Mouse (Mus musculus): Measurements from ENCODE around the gene Utrn. TPM values are rescaled to one million over a fixed set of nuclear protein-coding genes. Genes with fewer than 3 reads are reported as not detected.
"Not testable (repeated sequence)": the region's sequence is repeated elsewhere in the genome, so short reads cannot be mapped to it uniquely, and the experiment has no call there.

The Utrn gene
- total and polyA plus RNA-seq, 2 experiments from 2014 or later, result 48.4 to 61.6 TPM

DNA sequence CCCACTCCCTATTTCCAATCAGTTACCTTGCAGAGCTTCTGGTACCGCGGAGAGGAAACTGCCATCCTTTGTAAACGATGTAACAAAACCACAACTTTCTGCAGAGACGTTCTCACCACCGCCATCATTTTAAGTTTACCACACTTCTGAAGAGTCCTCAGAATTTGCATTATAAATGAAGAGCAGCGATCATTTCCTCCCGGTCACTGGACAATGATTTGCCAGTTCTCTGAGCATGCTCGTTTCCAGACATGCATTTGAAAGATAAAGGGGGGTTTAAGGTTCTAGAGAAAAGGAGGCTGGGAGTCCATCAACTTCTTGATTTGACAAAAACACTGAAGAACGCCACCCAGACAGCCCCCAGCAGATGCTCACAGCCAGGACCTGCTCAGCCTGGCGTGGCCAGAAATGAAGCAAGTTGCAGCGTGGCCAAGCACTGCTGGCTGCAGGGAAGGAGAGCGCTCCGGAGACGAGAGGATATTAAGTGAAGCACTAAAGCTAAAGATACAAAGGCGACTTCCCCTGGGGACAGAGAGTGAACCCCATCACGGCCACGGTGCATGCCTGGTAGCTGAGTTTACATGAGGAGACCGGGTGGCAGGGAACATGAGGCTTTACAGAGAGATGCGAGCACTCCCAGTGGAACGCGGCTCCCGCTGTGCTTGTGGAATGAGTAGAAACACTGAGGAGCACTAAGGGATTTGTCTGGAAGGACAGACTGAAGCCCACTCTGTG, 254.5 kb downstream of the Utrn start:
- DNase-seq (ENCODE audit: low spot score), result no peak
- H3K9me3 ChIP-seq (replicated peaks; ENCODE audit: control insufficient read depth, low read length), result no peaks in the 10 kb centered on the region
- H3K4me2 ChIP-seq (ENCODE audit: low read depth, low read length), result peak overlapping the region; percentile 23; the same call in 1 of the 2 replicates
- no peak overlapping the region for H3K9ac ChIP-seq (replicated peaks; ENCODE audit: low read depth, low read length)
- 0 out of 2 replicates have a peak, but pooled peaks cover 5% of the 10 kb centered on the region for H3K36me3 ChIP-seq (replicated peaks; ENCODE audit: control insufficient read depth, insufficient read depth, low read length)
- no peak overlapping the region for H3K27ac ChIP-seq (ENCODE audit: low read depth)
- H3K4me3 ChIP-seq (ENCODE audit: low read depth, low read length), result no peak overlapping the region
- WGBS, result 31% methylated on average over 22 of the region's 22 CpGs
- ATAC-seq (ENCODE audit: insufficient read depth, low read depth), result no peak
- H3K4me1 ChIP-seq (ENCODE audit: control insufficient read depth, insufficient read depth), result no peaks in the 10 kb centered on the region
- no peaks in the 10 kb centered on the region for H3K27me3 ChIP-seq (ENCODE audit: control insufficient read depth, insufficient read depth, low read length)
- TF ChIP-seq EP300 (IDR thresholded peaks at IDR 0.05; ENCODE audit: low read depth) (no peak), CTCF (IDR thresholded peaks at IDR 0.05; ENCODE audit: low read depth) (no peak)

DNA sequence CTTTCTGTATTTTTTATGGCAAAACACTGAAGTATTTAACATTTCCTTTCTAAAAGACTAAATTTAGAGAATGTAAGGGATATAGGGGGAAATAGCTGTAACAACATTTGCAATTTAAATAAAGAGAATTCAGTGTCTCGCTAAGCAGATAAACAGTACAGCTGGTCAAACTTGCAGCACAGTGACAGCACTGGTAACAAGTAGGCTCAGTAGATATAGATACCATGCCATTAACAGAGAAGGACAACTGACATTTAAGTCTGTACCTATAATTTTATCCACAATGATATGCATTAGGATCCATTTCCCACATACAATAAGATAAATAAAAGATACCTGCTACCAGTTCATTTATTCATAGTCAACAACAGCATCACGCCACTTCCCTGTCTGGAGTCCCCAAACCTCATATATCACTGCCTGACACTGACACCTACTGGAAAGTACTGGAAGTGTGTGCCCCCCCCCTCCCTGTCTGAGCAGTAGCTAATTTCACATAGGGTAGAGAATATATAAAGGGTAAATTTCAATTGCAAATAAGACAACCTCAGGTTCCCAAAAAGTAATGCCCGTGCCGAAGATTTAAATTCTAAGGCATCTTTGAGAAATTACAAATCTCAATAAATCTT, 256.8 kb downstream of the Utrn start:
- no peaks in the 10 kb centered on the region for H3K9me3 ChIP-seq (replicated peaks; ENCODE audit: control insufficient read depth, low read length)
- DNase-seq (ENCODE audit: low spot score) (peak; percentile 52), ATAC-seq (ENCODE audit: insufficient read depth, low read depth) (peak; percentile 80; the same call in 1 of the 2 replicates)
- H3K36me3 ChIP-seq (replicated peaks; ENCODE audit: control insufficient read depth, insufficient read depth, low read length), result 0 out of 2 replicates have a peak, but pooled peaks cover 5% of the 10 kb centered on the region
- H3K4me3 ChIP-seq (ENCODE audit: low read depth, low read length), result no peak overlapping the region
- no peak overlapping the region for H3K27ac ChIP-seq (ENCODE audit: low read depth)
- no peaks in the 10 kb centered on the region for H3K4me1 ChIP-seq (ENCODE audit: control insufficient read depth, insufficient read depth)
- no peak overlapping the region for H3K9ac ChIP-seq (replicated peaks; ENCODE audit: low read depth, low read length)
- TF ChIP-seq EP300 (IDR thresholded peaks at IDR 0.05; ENCODE audit: low read depth), result no peak
- TF ChIP-seq CTCF (IDR thresholded peaks at IDR 0.05; ENCODE audit: low read depth), result peak; percentile 89
- 29% methylated on average over 4 of the region's 4 CpGs for WGBS
- no peak overlapping the region for H3K4me2 ChIP-seq (ENCODE audit: low read depth, low read length)
- H3K27me3 ChIP-seq (ENCODE audit: control insufficient read depth, insufficient read depth, low read length), result no peaks in the 10 kb centered on the region

GRCm38 (mm10) chr10:12609896-12610295, 259.3 kb downstream of the Utrn start:
- ATAC-seq (ENCODE audit: insufficient read depth, low read depth) (no peak), DNase-seq (ENCODE audit: low spot score) (no peak)
- Histone ChIP-seq H3K27me3 (ENCODE audit: control insufficient read depth, insufficient read depth, low read length) (no peaks in the 10 kb centered on the region), H3K9me3 (replicated peaks; ENCODE audit: control insufficient read depth, low read length) (no peaks in the 10 kb centered on the region), H3K4me2 (ENCODE audit: low read depth, low read length) (no peak overlapping the region), H3K36me3 (replicated peaks; ENCODE audit: control insufficient read depth, insufficient read depth, low read length) (no peaks in the 10 kb centered on the region), H3K9ac (replicated peaks; ENCODE audit: low read depth, low read length) (no peak overlapping the region), H3K27ac (ENCODE audit: low read depth) (no peak overlapping the region), H3K4me3 (ENCODE audit: low read depth, low read length) (no peak overlapping the region), H3K4me1 (ENCODE audit: control insufficient read depth, insufficient read depth) (no peaks in the 10 kb centered on the region)
- WGBS, result 79% methylated on average over 7 of the region's 7 CpGs
- no peak for TF ChIP-seq CTCF (IDR thresholded peaks at IDR 0.05; ENCODE audit: low read depth)
- TF ChIP-seq EP300 (IDR thresholded peaks at IDR 0.05; ENCODE audit: low read depth), result no peak

DNA sequence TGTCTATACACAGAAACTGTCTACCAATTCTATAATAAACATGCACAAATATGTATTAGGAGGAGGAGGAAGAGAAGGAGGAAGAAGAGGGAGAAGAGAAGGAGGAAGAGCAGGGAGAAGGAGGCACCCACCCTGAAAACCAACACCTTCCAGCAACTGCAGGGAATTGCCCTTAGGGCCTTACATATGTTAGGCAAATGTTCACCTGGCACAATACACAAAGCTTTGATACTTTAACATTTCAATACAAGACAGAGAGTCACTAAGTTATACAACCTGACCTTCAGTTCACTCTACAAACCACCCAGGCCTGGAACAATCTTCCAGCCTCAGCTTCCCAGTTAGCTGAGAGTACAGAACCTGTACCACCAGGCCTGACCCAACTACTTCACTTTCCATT, 260.5 kb downstream of the Utrn start:
- H3K9ac ChIP-seq (replicated peaks; ENCODE audit: low read depth, low read length), result no peak overlapping the region
- H3K4me3 ChIP-seq (ENCODE audit: low read depth, low read length), result no peak overlapping the region
- no peak overlapping the region for H3K4me2 ChIP-seq (ENCODE audit: low read depth, low read length)
- H3K36me3 ChIP-seq (replicated peaks; ENCODE audit: control insufficient read depth, insufficient read depth, low read length), result no peaks in the 10 kb centered on the region
- ATAC-seq (ENCODE audit: insufficient read depth, low read depth) (no peak), DNase-seq (ENCODE audit: low spot score) (no peak)
- H3K4me1 ChIP-seq (ENCODE audit: control insufficient read depth, insufficient read depth), result no peaks in the 10 kb centered on the region
- H3K9me3 ChIP-seq (replicated peaks; ENCODE audit: control insufficient read depth, low read length), result no peaks in the 10 kb centered on the region
- TF ChIP-seq CTCF (IDR thresholded peaks at IDR 0.05; ENCODE audit: low read depth) (no peak), EP300 (IDR thresholded peaks at IDR 0.05; ENCODE audit: low read depth) (no peak)
- no peak overlapping the region for H3K27ac ChIP-seq (ENCODE audit: low read depth)
- H3K27me3 ChIP-seq (ENCODE audit: control insufficient read depth, insufficient read depth, low read length), result no peaks in the 10 kb centered on the region

- H3K9ac ChIP-seq (replicated peaks; ENCODE audit: low read depth, low read length); H3K4me2 ChIP-seq (ENCODE audit: low read depth, low read length); H3K4me3 ChIP-seq (ENCODE audit: low read depth, low read length); H3K9me3 ChIP-seq (replicated peaks; ENCODE audit: control insufficient read depth, low read length); H3K27ac ChIP-seq (ENCODE audit: low read depth); H3K36me3 ChIP-seq (replicated peaks; ENCODE audit: control insufficient read depth, insufficient read depth, low read length); DNase-seq (ENCODE audit: low spot score); ATAC-seq (ENCODE audit: insufficient read depth, low read depth); H3K27me3 ChIP-seq (ENCODE audit: control insufficient read depth, insufficient read depth, low read length); H3K4me1 ChIP-seq (ENCODE audit: control insufficient read depth, insufficient read depth): not testable (repeated sequence)
- WGBS, result 88% methylated on average over 6 of the region's 6 CpGs
These were observed 262.0 kb downstream of the Utrn start for GRCm38 (mm10) chr10:12607180-12607579.
